Mouse (Mus musculus): Measurements from ENCODE around the gene Tet3. TPM values are rescaled to one million over a fixed set of nuclear protein-coding genes. Genes with fewer than 3 reads are reported as not detected.

The Tet3 gene
- polyA plus RNA-seq, 1 experiment from 2014 or later: 35.8 TPM

- H3K4me3 ChIP-seq (ENCODE audit: low read depth, low read length): no peak overlapping the region
- H3K27me3 ChIP-seq (ENCODE audit: control insufficient read depth, insufficient read depth, low read length): no peaks in the 10 kb centered on the region
- no peak overlapping the region for H3K27ac ChIP-seq (replicated peaks; ENCODE audit: low read depth, low read length)
- DNase-seq (ENCODE audit: low spot score) (no peak), ATAC-seq (ENCODE audit: insufficient number of reproducible peaks, low FRiP score, low TSS enrichment, low read depth) (no peak)
- 97% methylated on average over 2 of the region's 2 CpGs for WGBS
- no peak overlapping the region for H3K4me2 ChIP-seq (ENCODE audit: low read depth, severe bottlenecking)
- H3K9me3 ChIP-seq (ENCODE audit: control insufficient read depth, low read length): no peaks in the 10 kb centered on the region
- peaks cover 15% of the 10 kb centered on the region for H3K4me1 ChIP-seq (ENCODE audit: control insufficient read depth, insufficient read depth, low read length)
- peaks cover 2% of the 10 kb centered on the region; the same call in 1 of the 2 replicates for H3K36me3 ChIP-seq (ENCODE audit: control insufficient read depth, insufficient read depth, low read length)
- no peak overlapping the region for H3K9ac ChIP-seq (ENCODE audit: low read length)
Measured at GRCm38 (mm10) chr6:83417104-83417502, 41.8 kb downstream of the Tet3 start.

GRCm38 (mm10) chr6:83416261-83417103 lies 42.4 kb downstream of the Tet3 start:
- Histone ChIP-seq H3K4me1 (ENCODE audit: control insufficient read depth, insufficient read depth, low read length) (peaks cover 11% of the 10 kb centered on the region), H3K9ac (ENCODE audit: low read length) (no peak overlapping the region), H3K4me2 (ENCODE audit: low read depth, severe bottlenecking) (no peak overlapping the region), H3K27me3 (ENCODE audit: control insufficient read depth, insufficient read depth, low read length) (no peaks in the 10 kb centered on the region), H3K4me3 (ENCODE audit: low read depth, low read length) (no peak overlapping the region), H3K9me3 (ENCODE audit: control insufficient read depth, low read length) (no peaks in the 10 kb centered on the region), H3K27ac (replicated peaks; ENCODE audit: low read depth, low read length) (no peak overlapping the region), H3K36me3 (ENCODE audit: control insufficient read depth, insufficient read depth, low read length) (peaks cover 4% of the 10 kb centered on the region; the same call in 1 of the 2 replicates)
- WGBS: 89% methylated on average over 3 of the region's 3 CpGs
- no peak for DNase-seq (ENCODE audit: low spot score)
- no peak for ATAC-seq (ENCODE audit: insufficient number of reproducible peaks, low FRiP score, low TSS enrichment, low read depth)

- H3K27ac ChIP-seq (replicated peaks; ENCODE audit: low read depth, low read length): no peak overlapping the region
- H3K9me3 ChIP-seq (ENCODE audit: control insufficient read depth, low read length): no peaks in the 10 kb centered on the region
- DNase-seq (ENCODE audit: low spot score) (no peak), ATAC-seq (ENCODE audit: insufficient number of reproducible peaks, low FRiP score, low TSS enrichment, low read depth) (no peak)
- no peak overlapping the region for H3K9ac ChIP-seq (ENCODE audit: low read length)
- H3K36me3 ChIP-seq (ENCODE audit: control insufficient read depth, insufficient read depth, low read length): peaks cover 4% of the 10 kb centered on the region; the same call in 1 of the 2 replicates
- no peaks in the 10 kb centered on the region for H3K27me3 ChIP-seq (ENCODE audit: control insufficient read depth, insufficient read depth, low read length)
- WGBS: 93% methylated on average over 12 of the region's 12 CpGs
- no peak overlapping the region for H3K4me3 ChIP-seq (ENCODE audit: low read depth, low read length)
- H3K4me2 ChIP-seq (ENCODE audit: low read depth, severe bottlenecking): no peak overlapping the region
- H3K4me1 ChIP-seq (ENCODE audit: control insufficient read depth, insufficient read depth, low read length): peaks cover 11% of the 10 kb centered on the region
Measured at GRCm38 (mm10) chr6:83415356-83415940, 43.4 kb downstream of the Tet3 start.

- Histone ChIP-seq H3K27me3 (ENCODE audit: control insufficient read depth, insufficient read depth, low read length) (no peaks in the 10 kb centered on the region), H3K9me3 (ENCODE audit: control insufficient read depth, low read length) (no peaks in the 10 kb centered on the region), H3K27ac (replicated peaks; ENCODE audit: low read depth, low read length) (no peak overlapping the region), H3K9ac (ENCODE audit: low read length) (no peak overlapping the region), H3K4me2 (ENCODE audit: low read depth, severe bottlenecking) (no peak overlapping the region), H3K4me1 (ENCODE audit: control insufficient read depth, insufficient read depth, low read length) (peaks cover 13% of the 10 kb centered on the region), H3K36me3 (ENCODE audit: control insufficient read depth, insufficient read depth, low read length) (peaks cover 4% of the 10 kb centered on the region; the same call in 1 of the 2 replicates), H3K4me3 (ENCODE audit: low read depth, low read length) (no peak overlapping the region)
- DNase-seq (ENCODE audit: low spot score) (no peak), ATAC-seq (ENCODE audit: insufficient number of reproducible peaks, low FRiP score, low TSS enrichment, low read depth) (no peak)
- 90% methylated on average over 9 of the region's 9 CpGs for WGBS
Measured at GRCm38 (mm10) chr6:83414601-83415355, 44.1 kb downstream of the Tet3 start.

GRCm38 (mm10) chr6:83413686-83414085 lies 45.2 kb downstream of the Tet3 start:
- Histone ChIP-seq H3K4me2 (ENCODE audit: low read depth, severe bottlenecking) (no peak overlapping the region), H3K27me3 (ENCODE audit: control insufficient read depth, insufficient read depth, low read length) (no peaks in the 10 kb centered on the region), H3K9ac (ENCODE audit: low read length) (no peak overlapping the region), H3K27ac (replicated peaks; ENCODE audit: low read depth, low read length) (no peak overlapping the region), H3K9me3 (ENCODE audit: control insufficient read depth, low read length) (no peaks in the 10 kb centered on the region), H3K36me3 (ENCODE audit: control insufficient read depth, insufficient read depth, low read length) (peaks cover 4% of the 10 kb centered on the region; the same call in 1 of the 2 replicates), H3K4me3 (ENCODE audit: low read depth, low read length) (no peak overlapping the region), H3K4me1 (ENCODE audit: control insufficient read depth, insufficient read depth, low read length) (peaks cover 8% of the 10 kb centered on the region)
- 76% methylated on average over 1 of the region's 1 CpGs for WGBS
- DNase-seq (ENCODE audit: low spot score) (no peak), ATAC-seq (ENCODE audit: insufficient number of reproducible peaks, low FRiP score, low TSS enrichment, low read depth) (no peak)

GRCm38 (mm10) chr6:83412854-83413401 lies 46.0 kb downstream of the Tet3 start:
- no peak for DNase-seq (ENCODE audit: low spot score)
- H3K27ac ChIP-seq (replicated peaks; ENCODE audit: low read depth, low read length): no peak overlapping the region
- no peaks in the 10 kb centered on the region for H3K9me3 ChIP-seq (ENCODE audit: control insufficient read depth, low read length)
- peaks cover 5% of the 10 kb centered on the region; the same call in 1 of the 2 replicates for H3K4me1 ChIP-seq (ENCODE audit: control insufficient read depth, insufficient read depth, low read length)
- ATAC-seq (ENCODE audit: insufficient number of reproducible peaks, low FRiP score, low TSS enrichment, low read depth): no peak
- no peaks in the 10 kb centered on the region for H3K27me3 ChIP-seq (ENCODE audit: control insufficient read depth, insufficient read depth, low read length)
- peaks cover 7% of the 10 kb centered on the region; the same call in 1 of the 2 replicates for H3K36me3 ChIP-seq (ENCODE audit: control insufficient read depth, insufficient read depth, low read length)
- 79% methylated on average over 5 of the region's 5 CpGs for WGBS
- H3K4me2 ChIP-seq (ENCODE audit: low read depth, severe bottlenecking): no peak overlapping the region
- H3K9ac ChIP-seq (ENCODE audit: low read length): no peak overlapping the region
- no peak overlapping the region for H3K4me3 ChIP-seq (ENCODE audit: low read depth, low read length)

GRCm38 (mm10) chr6:83412362-83412853 lies 46.5 kb downstream of the Tet3 start:
- H3K9ac ChIP-seq (ENCODE audit: low read length): no peak overlapping the region
- peaks cover 5% of the 10 kb centered on the region; the same call in 1 of the 2 replicates for H3K4me1 ChIP-seq (ENCODE audit: control insufficient read depth, insufficient read depth, low read length)
- peaks cover 11% of the 10 kb centered on the region; the same call in 1 of the 2 replicates for H3K36me3 ChIP-seq (ENCODE audit: control insufficient read depth, insufficient read depth, low read length)
- no peaks in the 10 kb centered on the region for H3K27me3 ChIP-seq (ENCODE audit: control insufficient read depth, insufficient read depth, low read length)
- H3K9me3 ChIP-seq (ENCODE audit: control insufficient read depth, low read length): no peaks in the 10 kb centered on the region
- ATAC-seq (ENCODE audit: insufficient number of reproducible peaks, low FRiP score, low TSS enrichment, low read depth) (no peak), DNase-seq (ENCODE audit: low spot score) (no peak)
- no peak overlapping the region for H3K27ac ChIP-seq (replicated peaks; ENCODE audit: low read depth, low read length)
- H3K4me3 ChIP-seq (ENCODE audit: low read depth, low read length): no peak overlapping the region
- H3K4me2 ChIP-seq (ENCODE audit: low read depth, severe bottlenecking): no peak overlapping the region
- 90% methylated on average over 10 of the region's 10 CpGs for WGBS

All from limb, embryonic 11.5 days (tissue).